Mouse (Mus musculus) telencephalon, adult 2 months (tissue): ENCODE data around the gene Rsph14.

ENCODE experiments used
- DNase-seq: peaks from one replicate; pipeline ENCODE4 v3.0.0-alpha.2; 2011; ENCODE audit warnings: low read depth, low spot score

The Rsph14 gene

DNA sequence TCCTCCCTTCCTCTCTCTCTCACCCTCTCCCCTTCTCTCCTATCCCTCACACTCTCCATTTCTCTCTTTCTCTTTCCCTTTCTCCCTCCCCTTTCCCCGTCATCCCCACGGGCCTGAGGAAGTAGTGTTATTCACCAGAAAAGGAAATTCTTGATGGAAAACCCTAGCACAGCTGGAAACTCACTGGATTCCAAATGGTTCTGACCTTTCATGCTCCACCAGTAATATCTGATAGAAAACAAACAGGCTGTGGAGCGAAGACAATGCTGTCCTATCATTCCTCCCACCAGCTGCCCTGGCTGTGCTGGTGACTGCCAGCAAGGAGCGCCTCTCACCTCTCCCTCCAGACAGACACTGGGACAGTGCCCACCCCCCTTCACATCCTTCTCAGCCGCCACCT lies 37.5 kb downstream of the Rsph14 start:
- no peak for DNase-seq

- DNase-seq: no peak
Observed at GRCm38 (mm10) chr10:74990584-74991322, 41.6 kb downstream of the Rsph14 start.

DNA sequence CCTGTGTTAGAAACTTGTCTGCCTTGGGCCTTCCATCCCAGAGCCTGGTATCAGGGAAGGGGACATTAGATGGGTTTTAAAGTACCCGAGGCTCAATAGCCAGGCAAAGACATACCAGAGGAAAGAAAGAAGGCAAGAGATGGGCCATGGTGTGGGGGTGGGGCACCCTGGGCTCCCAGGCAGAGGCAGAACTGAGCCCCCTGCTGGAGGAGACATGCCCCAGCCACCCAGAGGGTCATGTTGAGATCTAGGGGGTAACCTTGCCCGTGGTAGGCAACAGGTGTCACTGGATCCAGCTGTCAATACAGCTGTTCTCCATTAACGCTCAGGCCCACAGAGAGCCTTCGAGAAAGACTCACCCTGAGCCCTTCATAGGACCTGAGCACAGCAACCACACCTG lies 42.6 kb downstream of the Rsph14 start:
- DNase-seq: no peak

DNA sequence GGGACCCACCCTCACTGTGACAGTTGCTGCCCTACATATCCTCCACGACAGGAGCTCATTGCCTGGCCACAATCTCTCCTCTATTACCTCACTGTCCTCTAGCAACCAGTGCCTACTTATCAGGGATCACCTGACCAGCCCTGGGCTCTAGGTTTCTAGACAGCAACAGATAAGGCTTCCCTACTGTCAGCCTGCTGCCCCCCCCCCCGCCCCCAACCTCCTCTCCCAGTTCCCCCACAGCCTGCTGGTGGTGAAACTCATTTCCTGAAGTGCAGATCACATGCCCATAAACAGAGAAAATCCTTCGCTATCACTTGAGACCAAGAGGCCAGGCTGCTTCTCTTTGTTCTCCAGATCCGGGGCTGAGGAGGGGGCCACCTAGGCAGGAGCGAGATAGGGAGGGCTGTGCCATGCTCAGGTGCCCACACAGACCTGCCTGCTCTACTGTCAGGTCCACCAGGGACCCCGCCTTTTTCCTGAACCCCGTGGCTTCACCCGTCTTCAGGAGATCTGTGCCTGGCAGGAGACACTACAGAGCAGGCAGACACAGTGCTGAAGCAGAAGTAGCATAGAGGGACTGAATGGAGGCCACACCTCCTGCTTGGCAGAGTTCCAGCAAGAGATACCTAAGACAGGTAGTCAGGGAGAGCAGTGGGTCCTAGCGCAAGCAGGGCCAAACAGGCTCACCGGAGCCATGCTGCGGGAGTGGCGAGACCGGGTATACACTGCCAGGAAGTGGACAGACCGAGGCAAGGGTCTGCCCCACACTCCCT lies 44.5 kb downstream of the Rsph14 start:
- DNase-seq: no peak

GRCm38 (mm10) chr10:74983176-74983575 lies 49.2 kb downstream of the Rsph14 start:
- no peak for DNase-seq

- DNase-seq: no peak
Observed at GRCm38 (mm10) chr10:74981159-74981558, 51.2 kb downstream of the Rsph14 start.

DNA sequence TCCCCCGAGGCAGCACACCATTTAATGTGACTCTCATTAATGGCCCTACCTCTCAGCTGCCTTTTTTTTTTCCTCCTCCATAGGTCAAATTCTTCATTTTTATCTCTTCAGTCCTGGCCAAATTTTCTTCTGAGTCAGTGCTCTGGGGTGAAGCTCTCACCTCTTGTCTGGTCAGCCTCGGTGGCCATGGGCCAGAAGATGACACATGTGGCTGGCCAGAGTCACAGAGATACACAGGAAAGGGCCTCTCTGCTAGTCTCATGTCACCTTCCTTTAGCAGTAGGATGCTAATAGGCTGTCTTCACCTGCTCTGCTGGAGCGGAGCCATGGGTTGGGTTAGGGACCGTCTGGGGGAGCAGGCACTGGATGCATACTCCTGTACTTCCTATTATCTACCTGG lies 54.3 kb downstream of the Rsph14 start:
- DNase-seq: no peak

DNA sequence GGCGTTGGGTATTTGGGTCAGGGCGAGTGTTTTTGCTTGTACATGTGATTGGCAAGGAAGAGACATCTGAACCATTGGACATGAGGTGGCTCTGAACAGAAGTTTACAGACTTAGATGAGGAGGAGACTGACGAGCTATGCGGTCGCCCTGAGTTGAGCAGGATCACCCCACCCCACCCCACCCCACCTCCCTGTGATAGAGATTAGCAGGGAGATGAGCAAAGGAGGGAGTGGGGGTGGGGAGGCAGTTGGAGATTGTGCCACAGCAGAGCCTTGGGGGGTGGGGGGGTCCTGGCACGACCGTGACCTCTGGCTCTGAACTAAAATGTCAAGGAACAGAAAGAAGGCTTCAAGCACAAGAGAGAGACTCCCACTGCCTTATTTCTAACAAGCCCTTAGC lies 56.0 kb downstream of the Rsph14 start:
- DNase-seq: no peak

DNA sequence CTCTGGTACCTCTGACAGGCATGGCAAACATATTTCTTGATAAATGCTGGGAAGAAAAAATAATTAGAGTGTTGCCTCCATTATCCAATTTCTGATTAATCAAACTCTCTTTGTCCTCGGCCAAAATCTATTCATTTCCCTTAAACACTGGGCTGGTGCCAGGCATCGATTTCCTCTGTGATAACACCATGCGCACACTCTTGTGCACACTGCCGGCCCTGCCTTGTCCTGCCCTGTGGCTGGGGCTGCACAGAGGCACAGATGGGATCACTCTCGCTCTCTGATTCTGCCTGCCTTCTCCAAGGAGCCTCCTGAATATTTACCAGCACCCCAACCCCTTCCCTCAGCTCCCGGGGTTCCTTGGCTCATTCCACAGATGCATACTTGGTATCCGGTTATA lies 56.8 kb downstream of the Rsph14 start:
- DNase-seq: no peak

DNA sequence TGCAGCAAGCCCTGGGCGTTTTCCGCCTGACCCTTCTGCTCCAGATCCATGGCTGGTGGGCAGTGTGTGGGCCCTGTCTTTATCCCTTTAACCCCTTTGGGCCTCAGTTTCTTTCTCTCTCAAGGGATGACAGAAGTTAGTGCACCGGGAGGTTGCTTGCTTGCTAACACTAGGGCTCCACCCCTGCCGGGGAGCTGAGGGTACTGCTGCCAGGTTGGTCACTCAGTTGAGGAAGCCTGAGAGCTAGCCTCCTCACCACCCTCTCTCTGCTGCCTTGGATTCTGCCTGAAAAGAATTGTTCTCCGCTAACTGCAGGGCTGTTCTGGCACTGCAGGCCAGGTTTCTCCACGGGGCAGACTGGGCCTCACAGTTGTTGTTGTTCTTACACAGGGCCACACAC lies 59.4 kb downstream of the Rsph14 start:
- DNase-seq: no peak

- DNase-seq: no peak
Observed at GRCm38 (mm10) chr10:74969266-74969665, 63.1 kb downstream of the Rsph14 start.

DNA sequence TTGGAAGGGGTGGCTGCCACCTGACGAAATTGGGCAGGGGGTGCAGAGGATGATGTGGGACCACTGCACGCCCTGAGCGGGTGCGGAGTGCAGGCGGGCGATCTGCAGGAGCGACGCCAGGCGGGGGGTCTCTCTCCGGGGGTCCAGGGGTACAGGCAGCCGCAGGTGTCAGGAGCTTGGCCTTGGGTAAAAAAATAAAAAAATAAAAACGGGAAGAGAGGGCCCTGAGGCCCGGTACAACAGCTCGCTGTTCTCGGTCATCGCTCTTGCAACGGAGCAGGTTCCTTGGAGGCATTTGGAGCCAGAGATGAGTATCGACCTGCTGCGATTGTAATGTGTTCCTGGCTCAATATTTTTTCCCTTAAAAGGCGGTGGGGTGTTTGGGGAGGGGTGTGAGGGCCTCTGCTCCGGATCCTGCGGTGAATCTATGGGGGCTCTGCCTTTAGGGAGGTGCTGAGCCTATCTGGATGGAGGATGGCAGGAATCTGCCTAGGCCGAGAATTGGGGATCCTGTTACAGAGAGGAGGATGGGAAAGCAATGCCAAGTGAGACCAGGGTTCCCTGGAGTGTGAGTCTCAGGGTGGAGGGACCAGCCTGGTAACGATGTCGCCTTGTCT lies 64.6 kb downstream of the Rsph14 start:
- no peak for DNase-seq

GRCm38 (mm10) chr10:74966850-74967451 lies 65.4 kb downstream of the Rsph14 start, which contains the start of gene Gnaz:
Gene Gnaz, plus strand, starts transcription at chr10:74967177.
- DNase-seq: peak; percentile 96

DNA sequence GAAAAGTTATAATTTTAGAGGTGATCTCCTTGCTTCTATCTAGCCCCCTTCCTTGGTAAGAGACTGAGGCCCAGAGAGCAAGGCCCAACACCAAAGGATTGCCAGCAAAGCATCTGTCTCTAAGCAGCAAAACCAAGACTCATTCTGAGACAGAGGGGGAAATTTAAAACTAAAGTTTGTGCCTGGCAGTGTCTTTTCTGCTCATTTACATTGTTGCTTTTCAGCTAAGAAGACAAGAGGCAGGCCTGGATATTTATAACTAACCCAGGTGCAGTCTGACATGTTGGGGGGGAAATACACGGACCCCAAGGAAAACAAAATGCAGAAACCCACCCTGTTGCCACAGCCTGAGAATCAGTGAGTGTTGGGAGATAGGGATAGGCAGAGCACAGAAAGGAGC lies 68.0 kb downstream of the Rsph14 start:
- no peak for DNase-seq

DNA sequence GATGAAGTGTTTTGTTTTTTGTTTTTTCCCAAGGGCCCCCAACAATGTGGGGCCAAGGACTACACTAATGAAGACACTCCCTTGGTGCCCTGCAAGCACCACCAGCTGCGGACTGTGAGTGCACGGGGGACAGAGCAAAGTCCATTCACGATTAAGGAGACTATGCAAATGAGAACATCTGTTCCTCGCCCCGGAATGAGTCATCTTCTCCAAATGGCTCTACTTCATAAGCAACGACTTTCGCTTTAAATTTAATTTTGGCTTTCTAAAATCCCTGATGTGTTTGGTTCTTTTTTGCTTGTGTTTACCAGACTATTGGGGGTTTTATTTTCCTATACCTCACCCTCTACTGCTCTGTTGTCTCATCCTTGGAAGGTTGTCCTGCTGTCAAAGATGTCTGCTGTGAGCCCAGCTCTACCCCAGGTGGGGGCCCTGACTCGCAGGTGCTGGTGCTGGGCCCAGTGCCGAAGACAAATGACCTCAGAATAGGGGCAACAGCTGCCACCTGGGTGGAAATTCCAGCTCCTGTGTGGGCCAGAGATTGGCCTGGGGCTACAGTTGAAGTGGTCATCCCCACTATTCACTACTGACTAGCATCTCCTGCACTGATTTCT lies 79.4 kb downstream of the Rsph14 start:
- DNase-seq: peak; percentile 79

DNA sequence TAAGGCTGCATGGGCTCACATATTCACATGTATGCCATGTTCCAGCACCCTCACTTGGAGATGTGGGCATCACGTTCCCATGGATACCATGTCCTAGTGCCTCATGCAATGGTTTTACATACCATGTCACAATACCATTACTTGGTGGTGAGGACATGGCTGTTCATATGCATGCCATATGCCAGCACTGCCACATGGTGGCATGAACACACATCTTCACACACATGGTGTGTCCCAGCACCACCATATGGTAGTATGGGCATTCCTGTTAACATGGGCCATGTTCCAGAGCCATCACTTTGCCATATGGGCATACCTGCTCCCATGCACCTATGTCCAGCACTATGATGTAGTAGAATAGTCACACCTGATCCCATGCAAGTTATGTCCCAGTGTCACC lies 91.6 kb downstream of the Rsph14 start:
- DNase-seq: no peak

DNA sequence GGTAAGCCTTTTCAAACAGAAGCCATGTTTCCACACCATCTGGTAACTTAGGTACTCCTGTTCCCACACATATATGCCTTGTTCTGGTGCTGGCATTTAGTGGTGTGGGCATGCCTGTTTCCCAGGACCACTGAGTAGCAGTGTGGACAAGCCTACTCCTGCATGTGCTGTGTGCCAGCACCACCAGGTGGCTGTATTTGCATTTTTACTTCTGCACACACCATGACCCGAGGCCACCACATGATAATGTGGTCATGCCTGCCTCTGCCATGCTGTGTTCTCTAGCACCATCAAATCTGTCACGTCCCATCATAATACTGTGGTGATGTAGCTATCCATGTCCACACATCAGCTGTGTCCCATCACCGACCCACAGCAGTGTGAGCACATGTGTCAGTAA lies 93.1 kb downstream of the Rsph14 start:
- DNase-seq: no peak

GRCm38 (mm10) chr10:74938410-74938809 lies 94.0 kb downstream of the Rsph14 start:
- DNase-seq: no peak

DNA sequence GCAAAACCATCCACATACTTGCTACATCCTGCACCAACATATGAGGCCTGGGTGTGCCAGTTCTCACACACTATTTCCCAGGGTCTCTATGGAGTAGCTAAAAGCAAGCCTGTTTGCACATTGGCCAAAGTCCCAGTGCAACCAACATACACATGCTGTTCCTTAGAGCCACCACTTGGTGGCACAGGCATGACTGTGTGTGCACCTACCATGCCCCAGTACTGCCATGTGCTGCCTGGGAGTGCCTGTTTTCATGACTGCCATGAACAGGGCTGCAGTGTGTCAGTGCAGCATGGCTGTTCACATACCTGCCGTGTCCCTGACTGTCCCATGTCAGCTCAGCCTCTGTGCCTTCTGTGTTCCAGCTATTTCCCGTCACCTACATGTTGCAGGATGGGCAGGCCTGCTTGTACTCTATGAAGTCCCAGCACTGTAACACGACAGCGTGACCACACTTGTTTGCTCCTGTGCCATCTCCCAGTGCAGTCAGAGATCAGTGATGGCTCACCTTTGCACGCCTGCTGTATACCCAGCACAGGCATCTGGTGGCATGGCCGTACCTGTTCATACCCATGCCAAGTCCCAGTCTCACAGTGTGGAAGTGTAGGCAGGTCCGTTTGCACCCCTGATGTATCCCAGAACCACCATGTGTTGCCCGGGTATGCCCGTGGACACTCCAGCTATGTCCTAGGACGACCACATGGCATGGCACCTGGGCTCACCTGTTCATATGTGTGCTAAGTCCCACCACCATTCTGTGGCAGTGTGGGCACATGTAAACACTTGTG lies 95.2 kb downstream of the Rsph14 start:
- DNase-seq: no peak

GRCm38 (mm10) chr10:74935016-74935415 lies 97.4 kb downstream of the Rsph14 start:
- DNase-seq: no peak

- DNase-seq: no peak
Observed at GRCm38 (mm10) chr10:74934521-74934920, 97.9 kb downstream of the Rsph14 start.
